Mouse (Mus musculus) urinary bladder, postnatal 36 days (tissue): ENCODE measurements around the gene Aip.

Experiments
- DNase-seq, 2 experiments: peaks; one replicate each; pipeline ENCODE4 v3.0.0; 2022; ENCODE audit warnings: low spot score in 2 of 2, mixed read lengths in 1 of 2

Gene Aip

GRCm38 (mm10) chr19:4113186-4113805 lies 12.4 kb downstream of the Aip start:
- peak; percentile 71 to 88 for DNase-seq

- no peak for DNase-seq
These were observed 13.3 kb downstream of the Aip start for GRCm38 (mm10) chr19:4112063-4112960.

DNA sequence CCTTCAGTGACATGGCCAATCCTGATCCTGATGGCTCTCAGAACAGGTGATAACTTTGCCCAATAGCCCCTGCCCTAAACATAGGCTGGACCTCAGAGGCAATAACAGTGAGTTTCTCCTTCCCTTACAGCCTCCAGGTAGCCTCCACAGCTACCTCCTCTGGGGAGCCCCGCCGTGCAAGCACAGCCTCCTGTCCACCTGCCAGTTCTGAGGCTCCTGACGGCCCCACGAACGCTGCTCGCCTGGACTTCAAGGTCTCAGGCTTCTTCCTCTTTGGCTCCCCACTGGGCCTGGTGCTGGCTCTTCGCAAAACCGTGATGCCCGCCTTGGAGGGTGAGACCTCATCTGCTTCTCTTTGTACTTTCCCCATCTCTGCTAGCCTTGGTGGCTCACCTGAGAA lies 17.1 kb downstream of the Aip start:
- no peak for DNase-seq

DNA sequence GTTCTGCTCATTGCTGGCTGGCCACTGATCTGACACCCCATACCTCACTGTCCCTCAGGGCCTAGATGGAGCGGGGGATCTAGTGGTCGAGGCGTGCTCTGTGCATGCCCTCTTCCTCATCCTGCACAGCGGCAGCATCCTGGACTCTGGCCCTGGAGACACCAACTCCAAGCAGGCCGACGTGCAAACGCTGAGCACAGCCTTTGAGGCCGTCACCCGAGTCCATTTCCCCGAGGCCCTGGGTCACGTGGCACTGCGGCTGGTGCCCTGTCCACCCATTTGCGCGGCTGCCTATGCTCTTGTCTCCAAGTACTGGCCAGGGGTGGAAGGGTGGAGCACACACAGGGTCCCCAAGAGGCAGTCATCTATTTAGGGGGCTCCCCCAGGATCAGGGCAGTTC lies 19.0 kb downstream of the Aip start:
- no peak for DNase-seq

DNA sequence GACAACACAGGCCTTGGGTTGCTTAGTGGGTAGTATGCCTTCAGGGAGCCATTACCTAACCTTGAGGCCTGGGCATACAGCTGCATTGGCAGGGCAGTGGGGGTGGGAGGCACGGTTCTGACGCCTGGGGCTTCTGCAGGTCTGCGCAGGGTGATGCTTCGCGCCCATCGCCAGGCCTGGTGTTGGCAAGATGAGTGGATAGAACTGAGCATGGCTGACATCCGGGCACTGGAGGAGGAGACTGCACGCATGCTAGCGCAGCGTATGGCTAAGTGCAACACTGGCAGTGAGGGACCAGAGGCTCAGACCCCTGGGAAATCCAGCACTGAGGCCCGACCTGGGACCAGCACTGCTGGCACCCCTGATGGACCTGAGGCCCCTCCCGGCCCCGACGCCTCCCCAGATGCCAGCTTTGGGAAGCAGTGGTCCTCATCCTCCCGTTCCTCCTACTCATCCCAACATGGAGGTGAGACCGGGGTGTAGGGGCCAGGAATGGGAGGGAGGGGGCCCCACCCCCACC lies 20.9 kb downstream of the Aip start:
- no peak for DNase-seq

GRCm38 (mm10) chr19:4103792-4104191 lies 21.9 kb downstream of the Aip start:
- DNase-seq: no peak

GRCm38 (mm10) chr19:4103294-4103693 lies 22.4 kb downstream of the Aip start:
- no peak for DNase-seq

DNA sequence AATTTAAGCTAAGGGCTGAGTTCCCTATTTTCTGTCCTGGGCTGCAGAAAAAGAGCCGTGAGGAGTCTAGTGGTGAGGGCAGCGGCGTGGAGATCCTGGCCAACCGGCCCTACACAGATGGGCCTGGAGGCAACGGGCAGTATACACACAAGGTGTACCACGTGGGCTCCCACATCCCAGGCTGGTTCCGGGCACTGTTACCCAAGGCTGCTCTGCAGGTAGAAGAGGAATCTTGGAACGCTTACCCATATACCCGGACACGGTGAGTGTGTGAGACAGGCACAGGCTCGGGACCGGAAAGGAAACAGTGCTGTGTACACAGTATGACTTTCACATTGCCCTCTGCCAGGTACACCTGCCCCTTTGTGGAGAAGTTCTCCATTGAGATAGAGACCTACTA lies 23.0 kb downstream of the Aip start:
- DNase-seq: no peak

GRCm38 (mm10) chr19:4102049-4102448 lies 23.6 kb downstream of the Aip start:
- DNase-seq: no peak

DNA sequence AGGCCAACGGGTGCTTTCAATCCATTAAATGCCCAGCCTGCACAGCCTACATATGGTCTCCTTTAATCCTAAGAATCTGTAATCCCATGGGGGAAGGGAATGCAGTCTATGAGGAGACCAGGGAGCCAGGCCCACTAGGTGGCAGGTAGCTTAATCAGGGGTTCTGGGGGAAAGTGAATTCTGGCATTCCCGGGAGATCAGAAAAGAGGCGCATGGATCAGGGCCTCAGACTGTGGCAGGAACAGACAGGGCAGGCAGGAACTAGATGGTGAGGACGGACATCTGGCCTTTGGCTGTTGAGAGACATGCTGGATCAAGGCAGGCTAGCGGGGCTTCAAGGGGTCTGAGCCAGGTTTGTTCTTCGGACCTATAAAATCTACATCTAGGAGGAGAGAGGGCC lies 24.2 kb downstream of the Aip start:
- DNase-seq: no peak

- no peak for DNase-seq
These were observed 24.9 kb downstream of the Aip start for GRCm38 (mm10) chr19:4100718-4101261.

DNA sequence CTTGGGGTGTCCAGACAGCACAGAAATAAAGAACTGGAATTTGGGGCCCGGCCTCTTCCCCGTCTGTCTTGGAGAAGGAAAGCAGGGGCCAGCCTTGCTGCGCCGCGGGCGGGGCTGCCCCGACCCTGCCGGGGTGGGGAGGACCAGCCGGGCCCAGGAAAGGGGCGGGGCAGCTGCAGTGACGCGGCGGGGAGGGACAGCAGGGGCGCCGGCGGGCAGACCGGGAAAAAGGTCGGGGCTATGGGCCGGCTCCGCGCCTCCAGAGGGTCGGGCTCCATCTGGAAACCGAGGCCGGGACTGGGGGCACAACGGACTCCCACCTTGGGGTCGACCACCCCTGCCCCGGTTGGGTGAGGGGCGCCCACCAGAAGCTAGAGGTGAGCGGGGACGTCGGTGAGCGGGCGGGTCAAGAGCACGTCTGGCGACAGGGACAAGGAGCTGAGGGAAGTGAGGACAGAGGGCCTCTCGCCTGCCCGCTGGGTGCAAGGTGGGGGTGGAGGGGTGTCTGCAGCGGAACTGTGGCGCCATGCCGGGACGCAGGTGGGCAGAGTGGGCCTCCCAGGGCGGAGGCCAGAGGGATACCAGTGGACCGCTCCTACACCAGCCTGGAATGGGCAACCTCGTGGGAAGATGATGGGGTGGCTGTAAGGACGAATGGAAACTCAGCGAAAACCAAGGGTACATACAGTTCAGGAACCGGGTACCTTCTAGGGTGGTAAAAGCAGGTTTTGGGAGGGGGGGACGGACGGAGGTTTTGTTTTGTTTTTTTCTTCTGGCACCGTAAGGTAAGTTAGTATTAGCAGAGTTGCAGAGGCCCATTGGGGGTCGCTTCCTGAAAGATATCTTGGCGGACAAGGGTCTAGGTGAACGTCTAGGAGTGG lies 25.6 kb downstream of the Aip start, which contains the start of gene Pitpnm1:
TSS of gene Pitpnm1 (plus strand) at position 162 of the 881 bp plus-strand sequence.
- peak; percentile 76 to 81 for DNase-seq

GRCm38 (mm10) chr19:4099056-4099455 lies 26.6 kb downstream of the Aip start:
- peak; percentile 88 to 92 for DNase-seq

GRCm38 (mm10) chr19:4098426-4098825 lies 27.2 kb downstream of the Aip start:
- DNase-seq: no peak

DNA sequence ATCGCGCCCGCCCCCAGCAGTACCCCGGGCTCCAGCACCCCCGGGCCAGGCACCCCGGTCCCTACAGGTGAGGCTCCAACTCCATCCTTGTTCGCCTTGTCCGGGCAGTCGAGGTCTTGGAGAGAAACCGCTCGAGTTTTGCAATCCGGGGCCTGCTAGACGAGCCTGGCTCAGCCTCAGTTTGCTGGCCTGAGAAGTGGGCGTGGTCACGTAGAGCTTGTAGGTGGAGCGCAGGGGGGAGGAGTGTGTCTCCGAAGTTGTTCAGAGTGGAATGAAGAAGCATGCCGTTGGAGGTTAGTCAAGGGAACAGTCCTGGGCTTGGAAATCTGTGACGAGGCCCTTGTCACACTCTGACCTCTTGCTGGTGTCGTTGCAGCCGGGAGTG lies 28.2 kb downstream of the Aip start:
- peak in 1 of 2 experiments; percentile 87 for DNase-seq

DNA sequence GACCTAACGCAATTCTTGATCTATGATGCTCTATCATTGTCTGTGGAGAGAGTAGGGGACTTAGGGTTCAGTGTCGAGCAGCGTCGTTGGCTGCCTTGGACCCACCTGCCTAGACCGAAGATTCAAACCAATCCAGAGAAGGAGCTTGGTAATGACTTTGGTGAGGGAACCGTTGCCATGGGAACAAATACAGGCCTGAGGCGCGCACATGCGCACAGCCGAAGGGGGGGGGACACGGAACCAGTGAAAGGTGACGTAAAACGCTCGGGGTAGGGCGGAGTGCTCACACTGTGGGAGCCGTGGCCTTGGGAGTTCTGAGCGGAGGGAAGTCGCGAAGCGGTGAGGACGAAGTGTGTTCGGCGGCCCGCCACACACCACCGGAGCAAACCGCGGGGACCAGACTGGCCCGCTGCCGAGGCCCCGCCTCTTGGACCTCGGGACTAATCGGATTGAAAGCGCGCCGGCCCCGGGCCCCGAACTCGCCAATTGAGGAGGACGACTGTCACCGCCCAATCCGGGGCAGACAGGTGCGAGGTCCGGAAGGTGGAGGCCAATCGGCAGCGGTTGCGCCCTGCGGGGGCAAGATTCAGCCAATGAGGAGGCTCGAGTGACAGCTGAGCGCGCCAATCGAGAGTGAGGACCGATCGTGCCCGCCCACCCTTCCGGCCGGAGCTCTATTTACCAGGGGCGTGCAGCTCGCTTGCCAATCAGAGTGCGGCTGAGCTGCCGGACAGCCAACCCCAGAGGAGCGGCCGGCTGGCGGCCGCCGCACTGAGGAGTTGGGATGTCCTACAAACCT lies 28.8 kb downstream of the Aip start, which contains the start of gene Cdk2ap2:
TSS of gene Cdk2ap2 (plus strand) at position 541 of the 799 bp plus-strand sequence.
- DNase-seq: peak; percentile 100

GRCm38 (mm10) chr19:4095802-4096201 lies 29.9 kb downstream of the Aip start:
- no peak for DNase-seq

- DNase-seq: no peak
These were observed 30.8 kb downstream of the Aip start for GRCm38 (mm10) chr19:4094774-4095303.

GRCm38 (mm10) chr19:4094348-4094747 lies 31.3 kb downstream of the Aip start:
- no peak for DNase-seq

- no peak for DNase-seq
These were observed 31.9 kb downstream of the Aip start for GRCm38 (mm10) chr19:4093772-4094171.
